Mouse (Mus musculus) thymus, adult 2 months (tissue): Measurements from ENCODE around the gene Tmbim6.

Source experiments
- CTCF ChIP-seq: fragments of 200-500 bp; IDR thresholded peaks from 2 replicates; pipeline ENCODE4 v1.5.1; 2012; ENCODE audit warnings: mild to moderate bottlenecking, control low read depth, low read length, moderate library complexity, borderline replicate concordance; ENCODE audit not compliant: control insufficient read depth, poor library complexity, insufficient read depth; ENCODE audit errors: extremely low read depth
- POLR2A ChIP-seq: fragments of 200-500 bp; IDR thresholded peaks from 2 replicates; pipeline ENCODE4 v1.6.1; 2012; ENCODE audit warnings: mild to moderate bottlenecking, low read length, control low read depth, moderate library complexity; ENCODE audit not compliant: control insufficient read depth, poor library complexity, insufficient read depth; ENCODE audit errors: extremely low read depth

DNA sequence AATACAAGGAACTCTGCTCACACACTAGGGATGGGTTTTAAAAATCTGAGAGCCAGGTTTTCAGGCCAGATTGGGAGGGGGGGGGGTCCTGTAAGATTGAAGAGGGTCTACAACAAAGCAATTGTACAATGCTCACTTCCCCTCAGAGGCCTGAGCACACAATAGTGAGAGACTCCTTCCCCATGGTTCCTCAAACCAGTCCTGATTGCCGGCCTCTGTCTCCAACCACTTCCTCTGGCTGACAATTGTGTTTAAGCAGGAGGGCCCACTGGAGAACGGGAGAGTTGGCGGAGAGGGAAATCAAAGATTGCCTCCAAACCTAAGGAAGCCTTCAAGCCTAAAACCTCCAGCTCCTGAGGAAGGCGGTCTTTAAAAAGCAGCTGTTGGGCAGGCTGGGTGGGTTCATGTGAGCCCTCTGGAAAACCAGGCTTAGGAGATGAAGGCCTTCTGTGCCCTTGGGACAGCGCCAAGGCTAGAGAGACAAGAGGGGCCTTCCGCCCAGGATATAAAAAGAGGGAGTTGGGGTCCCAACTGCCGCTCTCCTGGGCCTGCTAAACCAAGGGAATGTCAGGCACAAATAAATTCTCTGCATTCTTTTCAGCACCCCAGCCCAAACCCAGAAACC, 63.8 kb downstream of the Tmbim6 start:
- TF ChIP-seq CTCF (no peak), POLR2A (no peak)
